Mouse (Mus musculus) lung, postnatal 4 days (tissue): Measurements from ENCODE around the gene Morf4l1.
"Not testable (repeated sequence)": the region's sequence is repeated elsewhere in the genome, so short reads cannot be mapped to it uniquely, and the experiment has no call there.

Experiments used
- DNase-seq, 2 experiments: peaks; one replicate each; pipeline ENCODE4 v3.0.0; 2021

Morf4l1 gene

GRCm38 (mm10) chr9:90059828-90060573 lies 54.6 kb downstream of the Morf4l1 start:
- no peak for DNase-seq

GRCm38 (mm10) chr9:90056716-90057115 lies 57.9 kb downstream of the Morf4l1 start:
- no peak for DNase-seq

- no peak for DNase-seq
These were observed 58.7 kb downstream of the Morf4l1 start for GRCm38 (mm10) chr9:90055911-90056310.

- DNase-seq, result no peak
These were observed 59.2 kb downstream of the Morf4l1 start for GRCm38 (mm10) chr9:90055409-90055808.

- peak; percentile 84 to 87 for DNase-seq
These were observed 60.0 kb downstream of the Morf4l1 start for GRCm38 (mm10) chr9:90054371-90055145.

GRCm38 (mm10) chr9:90053852-90054251 lies 60.7 kb downstream of the Morf4l1 start, which contains the start of gene Ctsh:
Gene Ctsh (plus strand): TSS chr9:90054152.
- no peak for DNase-seq

GRCm38 (mm10) chr9:90047937-90048627 lies 66.5 kb downstream of the Morf4l1 start:
- DNase-seq, result no peak

- no peak for DNase-seq
These were observed 69.4 kb downstream of the Morf4l1 start for GRCm38 (mm10) chr9:90045191-90045590.

GRCm38 (mm10) chr9:90042906-90043305 lies 71.7 kb downstream of the Morf4l1 start:
- not testable (repeated sequence) for DNase-seq
